8 mouse cellular contexts compared by ENCODE assay signal in the genomic region with DNA sequence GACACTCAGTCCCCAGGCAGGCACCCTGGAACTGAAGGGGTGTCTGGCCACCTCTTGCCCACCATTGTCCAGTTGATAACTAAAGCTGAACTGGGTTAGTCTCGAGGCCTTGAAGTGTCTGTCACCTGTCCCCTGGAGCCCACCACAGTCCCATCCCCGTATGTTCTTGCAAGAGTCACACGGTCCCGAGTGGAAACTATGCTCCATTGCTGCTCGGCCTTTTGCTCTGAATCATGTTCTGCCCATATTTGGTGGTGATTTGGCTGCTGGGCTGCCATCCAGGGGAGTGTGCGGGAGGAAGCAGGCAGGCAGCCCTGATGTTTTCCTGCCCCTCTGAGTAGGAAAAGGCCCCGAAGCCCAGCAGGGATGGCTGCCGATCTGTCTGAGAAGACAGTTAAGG. TPM values are rescaled to one million over a fixed set of nuclear protein-coding genes. Genes with fewer than 3 reads are reported as not detected.
DNase-seq lines count a peak whose midpoint lies in the region; ATAC-seq lines count a peak whose summit lies in the region.

No protein-coding gene starts in this region.

- intact Hi-C loops in gastrocnemius, postnatal 14 days (cut with DNase I; ENCODE audit: low total_unique reads) = no loop called here

- WGBS in liver, embryonic 12.5 days (ENCODE audit: insufficient replicate concordance) = 73% methylated on average over 8 of the region's 8 CpGs

- H3K4me3 ChIP-seq in liver, embryonic 12.5 days = no peak overlapping the region

- peak; percentile 61 for DNase-seq in kidney, adult 18-20 months
- DNase-seq in kidney, adult 11 months = no peak
- peak; percentile 80 for DNase-seq in adrenal gland, postnatal 14 days
- peak; percentile 80 for DNase-seq in gastrocnemius, postnatal 14 days
- DNase-seq in right cerebral cortex, postnatal 14 days = peak; percentile 62

- H3K36me3 ChIP-seq in liver, embryonic 12.5 days = peaks cover 86% of the 10 kb centered on the region

- peak; percentile 26 for ATAC-seq in inflammation-experienced regulatory T-cells, adult 6 months
- ATAC-seq in liver, embryonic 12.5 days = no peak
- no peak for ATAC-seq in megakaryocyte progenitor cell, adult 5-6 weeks (replicated peaks; ENCODE audit: poor library complexity)

- H3K4me1 ChIP-seq in liver, embryonic 12.5 days = peaks cover 84% of the 10 kb centered on the region

- H3K9ac ChIP-seq in liver, embryonic 12.5 days = no peak overlapping the region

- H3K4me2 ChIP-seq in liver, embryonic 12.5 days = no peak overlapping the region

- no peaks in the 10 kb centered on the region for H3K9me3 ChIP-seq in liver, embryonic 12.5 days (replicated peaks)

- no peaks in the 10 kb centered on the region for H3K27me3 ChIP-seq in liver, embryonic 12.5 days (replicated peaks)

- H3K27ac ChIP-seq in liver, embryonic 12.5 days = peak overlapping the region; percentile 61

RNA-seq across cellular contexts. Expression of a gene that starts 9.7 kb away (rescaled TPM):
- 29.6 and 30.8 TPM in 2 replicates for total RNA-seq in adrenal gland, postnatal 14 days (2021)
- 1 to 10 TPM; 6.2 to 7.4 TPM for total RNA-seq in gastrocnemius, postnatal 14 days (2021)
- 1 to 10 TPM; 4.4 to 7.3 (median 5.7) TPM for polyA plus RNA-seq in inflammation-experienced regulatory T-cells, adult 6 months (2017; shearing (Covaris generic))
- 6.3 and 7.0 TPM in 2 replicates for polyA plus RNA-seq in liver, embryonic 12.5 days (2016; fragmentation: Nextera tagmentation; extraction: Ambion mirVana)
- total RNA-seq in megakaryocyte progenitor cell, adult 5-6 weeks (2015) = 6.0 and 8.4 TPM in 2 replicates
- 9.9 and 12.0 TPM in 2 replicates for total RNA-seq in megakaryocyte progenitor cell, adult 5-6 weeks (2017)

RNA-seq across cellular contexts. Expression of a gene that starts 18.1 kb away (rescaled TPM):
- 0.85 and 1.2 TPM in 2 replicates for total RNA-seq in adrenal gland, postnatal 14 days (2021)
- total RNA-seq in gastrocnemius, postnatal 14 days (2021) = under 1 TPM in 1 of 2 experiments, not detected in 1; 0.29 TPM
- under 1 TPM in 1 of 3 experiments, not detected in 2; 0.26 TPM for polyA plus RNA-seq in inflammation-experienced regulatory T-cells, adult 6 months (2017; shearing (Covaris generic))
- polyA plus RNA-seq in liver, embryonic 12.5 days (2016; fragmentation: Nextera tagmentation; extraction: Ambion mirVana) = 0.08 TPM in 1 of 2 replicates, not detected in the other
- 6.0 and 9.8 TPM in 2 replicates for total RNA-seq in megakaryocyte progenitor cell, adult 5-6 weeks (2015)
- total RNA-seq in megakaryocyte progenitor cell, adult 5-6 weeks (2017) = 3.2 and 5.2 TPM in 2 replicates

RNA-seq across cellular contexts. Expression of a gene that starts 22.2 kb away (rescaled TPM):
- 87.7 and 97.6 TPM in 2 replicates for total RNA-seq in adrenal gland, postnatal 14 days (2021)
- 1 to 10 TPM; 8.1 to 9.5 TPM for total RNA-seq in gastrocnemius, postnatal 14 days (2021)
- polyA plus RNA-seq in inflammation-experienced regulatory T-cells, adult 6 months (2017; shearing (Covaris generic)) = 10 to 100 TPM; 16.5 to 21.0 (median 18.2) TPM
- polyA plus RNA-seq in liver, embryonic 12.5 days (2016; fragmentation: Nextera tagmentation; extraction: Ambion mirVana) = 26.4 and 28.5 TPM in 2 replicates
- 19.8 and 28.1 TPM in 2 replicates for total RNA-seq in megakaryocyte progenitor cell, adult 5-6 weeks (2015)
- 28.0 and 31.7 TPM in 2 replicates for total RNA-seq in megakaryocyte progenitor cell, adult 5-6 weeks (2017)

RNA-seq across cellular contexts. Expression of a gene that starts 27.0 kb away (rescaled TPM):
- total RNA-seq in adrenal gland, postnatal 14 days (2021) = 39.8 and 45.9 TPM in 2 replicates
- 10 to 100 TPM; 10.8 to 12.4 TPM for total RNA-seq in gastrocnemius, postnatal 14 days (2021)
- 10 to 100 TPM; 61.9 to 74.3 (median 66.5) TPM for polyA plus RNA-seq in inflammation-experienced regulatory T-cells, adult 6 months (2017; shearing (Covaris generic))
- polyA plus RNA-seq in liver, embryonic 12.5 days (2016; fragmentation: Nextera tagmentation; extraction: Ambion mirVana) = 34.9 and 35.7 TPM in 2 replicates
- 76.4 and 83.6 TPM in 2 replicates for total RNA-seq in megakaryocyte progenitor cell, adult 5-6 weeks (2015)
- total RNA-seq in megakaryocyte progenitor cell, adult 5-6 weeks (2017) = 84.7 and 90.0 TPM in 2 replicates

RNA-seq across cellular contexts. Expression of a gene that starts 35.1 kb away (rescaled TPM):
- 6.6 and 8.8 TPM in 2 replicates for total RNA-seq in adrenal gland, postnatal 14 days (2021)
- total RNA-seq in gastrocnemius, postnatal 14 days (2021) = 1 to 10 TPM; 1.1 to 1.5 TPM
- 10 to 100 TPM in 1 of 3 experiments, 1 to 10 TPM in 2; 7.7 to 19.7 (median 10.0) TPM for polyA plus RNA-seq in inflammation-experienced regulatory T-cells, adult 6 months (2017; shearing (Covaris generic))
- 28.2 and 28.3 TPM in 2 replicates for polyA plus RNA-seq in liver, embryonic 12.5 days (2016; fragmentation: Nextera tagmentation; extraction: Ambion mirVana)
- total RNA-seq in megakaryocyte progenitor cell, adult 5-6 weeks (2015) = 32.7 and 40.2 TPM in 2 replicates
- total RNA-seq in megakaryocyte progenitor cell, adult 5-6 weeks (2017) = 58.6 and 67.8 TPM in 2 replicates
